Mouse (Mus musculus) retina, postnatal 1 day (tissue): ENCODE measurements around the gene Vmn1r236.

ENCODE experiments used
- DNase-seq: peaks from one replicate; pipeline ENCODE4 v3.0.0-alpha.2; 2012

Gene Vmn1r236

DNA sequence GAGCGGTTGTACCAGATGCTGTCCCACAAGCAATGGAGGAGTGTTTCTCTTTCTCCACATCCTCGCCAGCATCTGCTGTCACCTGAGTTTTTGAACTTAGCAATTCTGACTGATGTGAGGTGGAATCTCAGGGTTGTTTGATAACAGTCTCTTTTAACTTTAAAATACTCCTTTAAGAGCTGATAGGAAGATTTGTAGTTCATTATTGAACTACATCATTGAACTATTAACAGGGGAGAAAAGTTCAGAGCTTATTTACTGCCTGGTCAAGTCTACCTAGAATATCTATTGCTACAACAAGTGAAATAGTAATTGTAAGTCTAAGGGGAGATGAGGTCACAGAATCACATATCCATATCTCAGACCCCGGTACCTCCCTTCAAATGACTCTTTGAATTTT, at the start of gene Vmn1r236:
TSS of gene Vmn1r236 (plus strand) at position 301 of the 400 bp plus-strand sequence.
- no peak for DNase-seq

DNA sequence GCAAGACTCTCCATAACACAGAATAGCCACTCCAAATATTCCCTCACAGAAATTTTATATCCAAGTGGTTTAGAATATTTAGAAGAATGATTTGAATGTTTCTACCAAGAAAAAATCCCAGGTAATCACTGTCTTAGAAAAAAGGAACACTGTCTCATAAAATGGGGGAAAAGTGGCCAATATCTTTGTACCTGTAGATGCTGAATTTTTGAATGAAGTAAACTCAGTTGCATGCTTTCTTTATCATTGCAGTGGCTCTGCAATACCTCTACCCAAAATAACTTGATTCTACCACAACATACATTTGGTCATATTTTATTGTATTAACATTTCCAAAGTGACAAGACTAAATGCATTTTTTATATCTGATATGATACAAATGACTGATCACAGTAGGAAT, 26.6 kb upstream of the Vmn1r236 start, which contains the start of gene Vmn1r235:
TSS of gene Vmn1r235 (plus strand) at position 301 of the 400 bp plus-strand sequence.
- no peak for DNase-seq

GRCm38 (mm10) chr17:21272103-21272502, 10.6 kb upstream of the Vmn1r236 start:
- DNase-seq, result peak; percentile 65

- DNase-seq, result no peak
These were observed 1.7 kb downstream of the Vmn1r236 start for GRCm38 (mm10) chr17:21284395-21284794.

DNA sequence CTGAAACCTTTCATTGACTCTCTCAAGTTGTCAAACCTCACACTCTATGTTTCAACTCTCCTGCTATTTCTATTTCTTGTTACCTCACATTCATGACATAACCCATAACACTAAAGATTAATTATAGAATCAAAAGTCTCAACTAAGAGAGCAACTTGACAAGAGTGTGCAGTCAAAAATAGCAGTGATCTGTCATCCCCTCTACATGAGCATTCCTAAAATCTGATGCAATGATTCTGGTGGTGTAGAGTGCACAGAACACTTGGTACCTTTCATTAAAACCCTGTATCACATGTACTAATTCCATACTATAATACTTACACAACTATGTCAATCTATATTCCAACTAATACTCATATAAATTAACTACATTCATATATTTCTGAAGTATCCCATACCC, 7.0 kb downstream of the Vmn1r236 start:
- no peak for DNase-seq

GRCm38 (mm10) chr17:21311565-21311964, 28.8 kb downstream of the Vmn1r236 start, which contains the start of gene Vmn1r237:
Gene Vmn1r237 (plus strand): TSS chr17:21311865.
- DNase-seq, result no peak
